Mouse (Mus musculus) T-helper 2 cell (primary cell): ENCODE results near the gene Zxdb.
"Not testable (repeated sequence)": the region's sequence is repeated elsewhere in the genome, so short reads cannot be mapped to it uniquely, and the experiment has no call there.

Source experiments
- in situ Hi-C: fragments of 300-600 bp; cut with MboI, MseI; formaldehyde crosslinking; loops from one replicate; pipeline ENCODE4 v1.15.1; 2025; ENCODE audit warnings: high pct_unique_total_duplicates

Zxdb gene

GRCm38 (mm10) chrX:94724192-94724971 lies at the start of gene Zxdb:
Gene Zxdb, plus strand, starts transcription at chrX:94724569.
- in situ Hi-C loops = loop anchor here (5.0 kb wide), 1 partner anchor 78 kb away; no protein-coding TSS in a partner anchor

DNA sequence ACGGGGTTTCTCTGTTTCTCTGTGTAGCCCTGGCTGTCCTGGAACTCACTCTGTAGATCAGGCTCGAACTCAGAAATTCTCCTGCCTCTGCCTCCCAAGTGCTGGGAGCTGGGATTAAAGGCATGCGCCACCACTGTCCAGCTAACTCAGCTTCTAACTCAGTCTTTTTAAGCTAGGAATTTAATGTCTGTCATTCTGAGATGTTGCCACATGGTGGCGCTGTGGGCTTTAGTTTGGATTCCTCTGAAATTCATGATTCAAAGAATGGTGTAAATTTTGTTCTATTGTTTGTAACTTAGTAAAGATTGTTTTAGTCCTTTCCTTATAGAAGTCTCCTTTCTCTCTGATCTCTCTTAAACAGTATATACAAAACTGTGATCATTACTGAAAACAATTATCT lies 49.4 kb upstream of the Zxdb start:
- in situ Hi-C loops = loop anchor here (5.0 to 25.0 kb wide), 2 partner anchors 182 to 388 kb away; no protein-coding TSS in a partner anchor

GRCm38 (mm10) chrX:94681581-94681980 lies 42.8 kb upstream of the Zxdb start:
- in situ Hi-C loops = loop anchor here (10.0 to 25.0 kb wide), 2 partner anchors 323 to 394 kb away; no protein-coding TSS in a partner anchor

DNA sequence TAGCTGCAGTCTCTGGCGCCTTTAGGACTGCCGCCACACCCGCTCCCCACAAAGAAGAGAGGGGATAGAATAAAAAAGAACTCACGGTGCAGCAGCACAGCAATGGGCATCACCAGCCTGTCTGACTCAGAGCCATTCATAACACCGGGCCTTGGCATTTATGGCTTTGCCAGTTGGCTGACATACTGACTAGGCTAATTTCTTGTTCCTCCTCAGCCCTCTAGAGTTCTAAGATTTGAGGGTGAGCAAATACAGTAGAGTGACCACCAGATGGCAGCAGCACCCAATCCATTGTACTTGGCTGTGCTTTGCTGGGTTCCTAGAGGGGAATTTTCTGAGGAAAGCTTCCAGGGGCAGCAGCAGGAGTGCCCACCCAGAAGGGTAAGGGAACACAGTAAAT lies 34.8 kb upstream of the Zxdb start:
- in situ Hi-C loops = loop anchor here (10.0 to 25.0 kb wide), 2 partner anchors 315 to 402 kb away; no protein-coding TSS in a partner anchor

DNA sequence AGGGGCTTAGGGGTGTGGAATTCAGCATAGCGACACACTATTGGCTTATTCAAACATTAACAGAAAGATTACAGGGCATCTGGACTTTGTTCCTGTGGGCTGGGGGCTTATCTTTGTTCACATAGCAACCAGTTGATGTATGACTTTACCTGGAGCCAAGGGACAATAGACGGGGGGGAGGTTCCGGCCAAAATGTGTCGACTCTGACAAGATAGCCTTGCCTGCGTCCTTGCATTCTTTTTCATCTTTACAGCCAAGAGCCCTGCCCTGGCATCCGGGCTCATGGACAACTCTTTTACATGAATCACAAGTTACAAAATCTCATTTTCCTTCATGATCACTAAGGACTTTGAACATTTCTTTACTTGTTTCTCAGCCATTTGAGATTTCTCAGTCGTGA lies 17.7 kb upstream of the Zxdb start:
- in situ Hi-C loops = loop anchor here (10.0 kb wide), 1 partner anchor 118 kb away; no protein-coding TSS in a partner anchor

DNA sequence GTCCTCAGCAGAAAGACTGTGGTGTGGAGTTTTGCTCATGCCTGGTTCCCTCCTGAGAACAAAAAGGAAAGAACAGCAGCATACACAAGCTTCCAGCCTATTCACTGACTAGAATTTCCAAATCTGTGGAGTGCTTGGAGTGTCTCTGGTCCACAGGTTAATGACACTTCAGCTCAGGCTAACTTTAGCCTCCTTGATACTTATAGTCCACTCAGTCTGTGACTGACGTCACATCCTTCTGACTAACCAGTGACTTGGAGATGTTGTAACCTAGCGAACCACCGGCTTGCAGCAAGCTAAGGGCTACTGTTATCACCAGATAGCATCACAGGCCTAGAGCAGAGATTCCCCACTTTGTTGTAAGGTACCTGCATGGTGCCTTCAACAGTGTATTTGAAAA lies 14.6 kb upstream of the Zxdb start:
- in situ Hi-C loops = loop anchor here (10.0 kb wide), 1 partner anchor 115 kb away; no protein-coding TSS in a partner anchor

DNA sequence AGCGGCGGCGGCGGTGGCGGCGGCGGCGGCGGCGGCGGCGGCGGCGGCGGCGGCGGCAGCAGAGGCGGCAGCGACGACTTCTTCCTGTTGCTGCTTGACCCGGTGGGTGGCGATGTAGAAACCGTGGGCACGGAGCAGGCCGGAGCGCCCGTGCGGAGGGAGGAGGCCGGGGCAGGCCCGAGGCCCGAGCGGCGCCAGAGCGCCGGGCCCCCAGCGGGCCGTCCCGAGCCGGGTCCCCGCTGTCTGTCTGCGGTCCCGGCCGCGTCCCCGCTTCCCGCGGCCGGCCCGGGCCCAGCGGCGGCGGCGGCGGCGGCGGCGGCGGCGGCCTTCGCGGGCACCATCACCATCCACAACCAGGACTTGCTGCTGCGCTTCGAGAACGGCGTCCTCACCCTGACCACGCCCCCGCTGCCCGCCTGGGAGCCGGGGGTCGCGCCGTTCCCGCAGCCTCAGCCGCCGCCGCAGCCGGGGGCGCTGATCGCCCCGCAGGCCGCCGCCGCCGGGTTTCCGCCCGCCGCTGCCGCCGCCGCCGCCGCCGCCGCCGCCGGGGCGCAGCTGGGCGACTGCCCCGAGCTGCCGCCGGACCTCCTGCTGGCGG lies 702 bp downstream of the Zxdb start:
- in situ Hi-C loops = loop anchor here (5.0 kb wide), 1 partner anchor 77 kb away; no protein-coding TSS in a partner anchor

GRCm38 (mm10) chrX:94725627-94726083 lies 1.3 kb downstream of the Zxdb start:
- in situ Hi-C loops = not testable (repeated sequence)

- in situ Hi-C loops = no loop called here
Observed at GRCm38 (mm10) chrX:94731596-94731995, 7.2 kb downstream of the Zxdb start.

DNA sequence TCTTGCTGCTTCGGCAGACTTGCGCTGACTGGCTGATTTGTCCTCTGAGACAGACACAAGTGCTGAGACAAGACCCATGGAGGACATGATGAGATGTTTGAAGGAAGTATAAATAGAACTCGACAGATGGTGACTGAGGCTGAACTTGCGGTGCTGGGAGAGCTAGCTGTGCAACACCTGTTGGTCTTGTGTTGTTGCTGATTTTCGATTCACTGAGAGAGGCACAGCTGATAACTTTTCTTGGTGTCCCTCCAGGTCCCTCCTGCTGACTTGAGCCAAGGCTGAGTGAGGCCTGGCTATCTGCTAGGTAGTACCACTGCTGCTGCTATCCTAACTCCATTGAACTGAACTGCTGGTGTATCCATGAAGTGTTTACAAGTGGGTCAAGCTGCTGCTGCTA lies 29.4 kb downstream of the Zxdb start:
- in situ Hi-C loops = no loop called here

GRCm38 (mm10) chrX:94759959-94760358 lies 35.6 kb downstream of the Zxdb start:
- in situ Hi-C loops = no loop called here

DNA sequence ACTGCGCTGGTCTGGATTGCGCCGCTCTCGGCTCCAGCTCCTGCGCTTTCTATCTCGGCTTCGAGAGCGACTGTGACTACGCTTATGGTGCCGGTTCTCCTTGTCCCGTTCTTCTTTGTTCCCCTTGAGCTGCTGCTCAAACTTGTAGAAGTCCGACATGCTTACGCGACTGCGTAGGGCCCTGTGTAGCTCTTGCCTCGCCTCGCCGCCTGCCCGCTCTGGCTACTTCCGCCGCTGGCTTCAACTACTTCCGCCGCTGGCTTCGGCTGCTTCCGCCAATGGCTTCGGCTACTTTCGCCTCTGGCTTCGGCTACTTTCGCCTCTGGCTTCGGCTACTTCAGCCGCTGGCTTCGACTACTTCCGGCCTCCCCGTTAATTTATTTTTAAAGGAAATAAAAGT lies 49.5 kb downstream of the Zxdb start:
- in situ Hi-C loops = no loop called here
